Mouse (Mus musculus) ES-Bruce4 (cell line): Measurements from ENCODE around the gene Sephs2. TPM values are rescaled to one million over a fixed set of nuclear protein-coding genes. Genes with fewer than 3 reads are reported as not detected.

Experiments
- H3K27ac ChIP-seq: 2 replicates; pipeline ENCODE4 v1.5.1; 2012; ENCODE audit warnings: low read length, inconsistent platforms; ENCODE audit not compliant: insufficient read depth
- H3K27me3 ChIP-seq: 2 replicates; pipeline ENCODE4 v1.6.1; 2012; ENCODE audit warnings: mild to moderate bottlenecking, low read length, inconsistent platforms; ENCODE audit not compliant: control insufficient read depth, poor library complexity, insufficient read depth, severe bottlenecking
- H3K36me3 ChIP-seq: 2 replicates; pipeline ENCODE4 v1.6.1; 2012; ENCODE audit warnings: inconsistent platforms, mild to moderate bottlenecking, low read length, moderate library complexity; ENCODE audit not compliant: control insufficient read depth, poor library complexity, insufficient read depth, severe bottlenecking
- H3K4me1 ChIP-seq: one replicate; pipeline ENCODE4 v1.8.1; 2011; ENCODE audit warnings: low read length; ENCODE audit not compliant: control insufficient read depth, insufficient read depth
- H3K4me3 ChIP-seq: 2 replicates; pipeline ENCODE4 v1.5.1; 2011; ENCODE audit warnings: low read depth, mild to moderate bottlenecking, low read length
- H3K9ac ChIP-seq: 2 replicates; pipeline ENCODE4 v1.6.1; 2012; ENCODE audit warnings: low read depth, mild to moderate bottlenecking, inconsistent platforms; ENCODE audit not compliant: poor library complexity, severe bottlenecking
- H3K9me3 ChIP-seq: replicated peaks from 2 replicates; pipeline ENCODE4 v1.6.1; 2012; ENCODE audit warnings: mild to moderate bottlenecking, low read length, inconsistent platforms; ENCODE audit not compliant: control insufficient read depth, poor library complexity, insufficient read depth, severe bottlenecking
- CTCF ChIP-seq: IDR thresholded peaks from one replicate; pipeline ENCODE4 v1.8.1; 2011; ENCODE audit warnings: low read depth, low read length
- EP300 ChIP-seq: IDR thresholded peaks from 2 replicates; pipeline ENCODE4 v1.6.1; 2011; ENCODE audit warnings: low read depth, low read length; ENCODE audit not compliant: insufficient read depth
- POLR2A ChIP-seq: IDR thresholded peaks from one replicate; pipeline ENCODE4 v1.8.1; 2011; ENCODE audit warnings: low read length; ENCODE audit not compliant: insufficient read depth
- polyA plus RNA-seq: library from polyadenylated mRNA; stranded (reverse); fragments of >200 nt; gene quantifications from 2 replicates; pipeline ENCODE4 v1.2.4, GENCODE M21; 2011; ENCODE audit warnings: low read depth; ENCODE audit not compliant: missing spikeins, insufficient read depth, insufficient read length

Sephs2 gene
- polyA plus RNA-seq, 1 experiment = 77.5 TPM

DNA sequence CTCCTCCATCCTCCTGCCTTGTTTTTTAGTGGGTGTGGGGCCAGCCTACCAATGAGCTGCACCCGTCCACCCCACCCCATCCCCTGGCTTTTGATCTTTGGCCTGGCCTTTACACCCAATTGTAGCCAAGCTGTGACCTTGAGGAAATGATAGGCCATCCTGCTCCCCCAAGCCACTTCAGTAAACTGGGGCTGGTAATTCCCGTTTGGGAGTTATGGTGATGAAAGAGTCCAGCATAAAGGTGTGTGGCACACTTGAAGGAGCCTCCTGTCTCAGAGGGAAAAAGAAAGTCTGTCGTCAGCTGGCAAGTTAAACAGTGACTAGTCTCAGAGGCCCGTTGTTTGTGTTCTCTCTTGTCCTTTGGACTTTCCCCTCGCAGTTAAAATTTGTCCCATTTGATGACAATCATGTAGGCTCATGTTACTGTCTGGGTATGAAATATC, 2.7 kb upstream of the Sephs2 start:
- no peak overlapping the region for H3K4me3 ChIP-seq
- H3K36me3 ChIP-seq = peaks cover 2% of the 10 kb centered on the region
- H3K4me1 ChIP-seq = no peaks in the 10 kb centered on the region
- no peak overlapping the region for H3K27ac ChIP-seq
- no peak overlapping the region for H3K9ac ChIP-seq
- H3K9me3 ChIP-seq = no peaks in the 10 kb centered on the region
- TF ChIP-seq POLR2A = no peak
- no peak for TF ChIP-seq EP300
- no peak for TF ChIP-seq CTCF
- H3K27me3 ChIP-seq = no peaks in the 10 kb centered on the region

DNA sequence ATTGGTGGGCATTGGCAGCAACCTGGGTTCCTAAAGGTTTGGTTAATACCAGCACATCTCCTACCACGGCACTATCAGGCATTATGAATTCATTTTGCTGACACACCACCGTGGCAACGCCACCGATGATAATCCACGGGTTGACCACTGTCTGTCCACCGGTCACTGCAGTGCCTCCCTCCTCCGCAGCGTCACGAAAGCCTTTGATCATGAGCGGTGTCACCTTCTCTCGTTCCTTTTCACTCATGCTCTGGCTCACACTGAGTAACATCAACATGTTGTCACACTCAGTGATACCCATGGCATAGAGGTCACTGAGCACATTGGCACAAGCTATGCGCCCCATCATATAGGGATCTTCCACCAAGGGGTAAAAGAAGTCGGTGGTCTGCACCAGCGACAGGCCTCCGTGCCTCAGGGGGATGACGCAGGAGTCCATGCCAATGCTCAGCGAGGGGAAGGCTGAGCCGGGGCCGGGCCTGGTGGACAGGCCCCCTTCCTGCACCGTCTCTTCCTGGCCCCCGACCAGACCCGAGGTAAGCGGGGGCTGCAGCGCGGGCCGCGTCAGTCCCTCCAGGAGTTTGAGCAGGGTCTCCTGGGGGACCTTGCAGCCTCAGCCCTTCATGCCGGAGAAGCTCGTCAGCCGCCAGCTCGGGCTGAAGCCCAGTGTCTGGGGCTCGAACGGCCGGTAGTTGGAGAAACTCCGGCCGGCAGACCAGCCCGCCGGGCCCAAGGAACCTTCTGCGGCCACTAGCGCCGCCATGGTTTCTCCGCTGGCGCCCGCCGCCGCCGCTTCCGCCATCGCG, 534 bp downstream of the Sephs2 start:
- Histone ChIP-seq H3K36me3 (peaks cover 10% of the 10 kb centered on the region), H3K27me3 (no peaks in the 10 kb centered on the region), H3K9me3 (0 out of 2 replicates have a peak, but pooled peaks cover 3% of the 10 kb centered on the region), H3K9ac (peak overlapping the region; percentile 97), H3K27ac (no peak overlapping the region; the same call in 1 of the 2 replicates), H3K4me1 (no peaks in the 10 kb centered on the region), H3K4me3 (peak overlapping the region; percentile 84)
- TF ChIP-seq EP300 (no peak), CTCF (no peak), POLR2A (no peak)

DNA sequence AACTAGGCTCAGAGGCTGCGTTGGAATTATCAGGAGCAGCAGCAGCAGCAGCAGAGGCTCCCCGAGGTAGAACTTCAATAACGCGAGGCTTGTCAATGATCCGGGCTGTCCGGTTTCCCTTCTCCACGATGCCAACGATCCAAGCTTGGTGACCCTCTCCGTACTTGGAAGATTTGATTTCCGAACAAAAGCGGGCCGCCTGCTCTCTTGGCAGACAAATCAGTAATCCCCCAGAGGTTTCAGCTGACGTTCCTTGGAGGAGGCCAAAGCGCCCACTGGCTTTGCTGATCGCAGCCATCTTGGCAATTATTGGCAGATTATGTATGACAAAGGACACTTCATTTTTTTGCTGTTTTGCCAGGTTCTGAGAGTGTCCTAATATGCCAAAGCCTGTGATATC, 1.3 kb downstream of the Sephs2 start:
- Histone ChIP-seq H3K9me3 (0 out of 2 replicates have a peak, but pooled peaks cover 5% of the 10 kb centered on the region), H3K4me1 (no peaks in the 10 kb centered on the region), H3K9ac (peak overlapping the region; percentile 97), H3K36me3 (peaks cover 10% of the 10 kb centered on the region), H3K27ac (no peak overlapping the region), H3K4me3 (peak overlapping the region; percentile 84), H3K27me3 (no peaks in the 10 kb centered on the region)
- TF ChIP-seq EP300 (no peak), CTCF (no peak), POLR2A (no peak)

DNA sequence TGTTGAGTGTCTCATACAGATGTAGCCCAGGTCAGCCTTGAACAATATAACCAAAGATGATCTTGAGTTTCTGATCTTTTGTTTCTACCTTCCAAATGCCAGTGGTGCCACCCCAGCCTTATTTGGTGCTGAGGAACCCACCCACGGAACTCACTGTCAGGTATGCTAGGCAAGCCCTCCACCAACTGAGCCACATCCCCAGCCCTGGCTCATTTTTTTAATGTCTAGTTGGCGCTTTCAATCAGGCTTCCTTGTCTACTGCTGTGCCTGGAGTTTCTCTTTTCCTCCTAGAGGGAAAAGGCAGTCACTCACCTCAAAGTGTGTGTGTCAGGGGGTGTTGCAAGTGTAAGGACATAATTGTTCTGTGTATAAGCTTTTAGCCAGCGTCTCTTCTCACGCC, 2.8 kb downstream of the Sephs2 start:
- H3K27me3 ChIP-seq = no peaks in the 10 kb centered on the region
- H3K9me3 ChIP-seq = 0 out of 2 replicates have a peak, but pooled peaks cover 5% of the 10 kb centered on the region
- H3K4me1 ChIP-seq = no peaks in the 10 kb centered on the region
- H3K27ac ChIP-seq = no peak overlapping the region
- H3K36me3 ChIP-seq = peaks cover 10% of the 10 kb centered on the region
- TF ChIP-seq CTCF = no peak
- no peak for TF ChIP-seq POLR2A
- TF ChIP-seq EP300 = no peak
- H3K4me3 ChIP-seq = no peak overlapping the region
- no peak overlapping the region for H3K9ac ChIP-seq

DNA sequence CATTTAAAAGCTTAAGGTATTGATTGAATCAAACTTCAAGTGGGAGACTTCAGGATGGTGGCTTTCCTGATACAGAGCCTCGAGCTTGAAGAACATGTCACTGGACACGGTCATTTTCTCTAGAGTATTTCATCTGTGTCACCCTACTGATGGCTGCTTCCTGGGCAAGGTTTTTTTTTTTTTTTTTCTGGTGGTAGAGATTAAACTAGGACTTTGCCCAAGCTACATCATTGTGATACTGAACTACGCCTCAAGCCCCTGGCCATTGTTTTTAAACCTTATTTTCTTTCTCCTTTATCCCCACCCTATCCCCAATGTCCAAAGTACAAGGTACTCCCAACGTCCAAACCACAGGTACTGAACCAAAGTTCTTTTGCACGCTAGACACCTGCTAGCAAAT, 3.2 kb downstream of the Sephs2 start:
- TF ChIP-seq EP300 (no peak), CTCF (no peak), POLR2A (no peak)
- Histone ChIP-seq H3K9ac (no peak overlapping the region), H3K27me3 (no peaks in the 10 kb centered on the region), H3K27ac (no peak overlapping the region), H3K4me1 (no peaks in the 10 kb centered on the region), H3K4me3 (no peak overlapping the region), H3K9me3 (0 out of 2 replicates have a peak, but pooled peaks cover 5% of the 10 kb centered on the region), H3K36me3 (peaks cover 10% of the 10 kb centered on the region)

DNA sequence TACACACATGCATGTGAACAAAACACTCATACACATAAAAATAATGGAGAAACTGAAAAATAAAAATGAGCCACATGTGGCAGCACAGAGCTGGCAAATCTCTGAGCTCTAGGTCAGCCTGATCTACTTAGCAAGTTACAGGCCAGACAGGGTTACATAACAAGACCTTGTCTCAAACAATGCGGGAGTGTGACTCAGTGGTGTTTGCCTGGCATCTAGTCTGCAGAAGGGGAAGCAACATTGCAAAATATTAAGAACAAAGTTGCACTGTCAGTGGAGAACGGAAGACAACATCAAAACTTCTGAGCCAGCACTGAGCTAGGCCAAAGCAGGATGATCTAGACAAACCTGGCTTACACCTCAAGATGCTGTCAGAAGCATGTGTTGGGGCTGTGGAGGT, 3.6 kb downstream of the Sephs2 start:
- no peak for TF ChIP-seq CTCF
- no peak for TF ChIP-seq EP300
- no peak for TF ChIP-seq POLR2A
- Histone ChIP-seq H3K9ac (no peak overlapping the region), H3K36me3 (peaks cover 10% of the 10 kb centered on the region), H3K27ac (no peak overlapping the region), H3K9me3 (0 out of 2 replicates have a peak, but pooled peaks cover 5% of the 10 kb centered on the region), H3K4me1 (no peaks in the 10 kb centered on the region), H3K4me3 (no peak overlapping the region), H3K27me3 (no peaks in the 10 kb centered on the region)
